Mouse (Mus musculus) adrenal gland, adult 8-10 months (tissue): ENCODE measurements around the gene Hmgcr. TPM values are rescaled to one million over a fixed set of nuclear protein-coding genes. Genes with fewer than 3 reads are reported as not detected.
A peak's percentile ranks its signal among the peaks of the same experiment; 100 is the strongest.

ENCODE experiments used
- DNase-seq: peaks from one replicate; pipeline ENCODE4 v3.0.0; 2022
- total RNA-seq, 4 experiments: library from RNA; stranded (reverse); gene quantifications; 2 replicates each; pipeline ENCODE4 v1.2.4; 2022

The Hmgcr gene
- total RNA-seq = 100 to 1,000 TPM in 2 of 4 experiments, 10 to 100 TPM in 2; 38.3 to 158 (median 100) TPM

- peak; percentile 98 for DNase-seq
Measured at GRCm38 (mm10) chr13:96670406-96671077, at the start of gene Hmgcr. TSS of gene Hmgcr (minus strand) at chr13:96670936.

GRCm38 (mm10) chr13:96720003-96720402 is 49.3 kb upstream of the Hmgcr start:
- DNase-seq = peak; percentile 42

GRCm38 (mm10) chr13:96717821-96718220 is 47.1 kb upstream of the Hmgcr start:
- DNase-seq = no peak

- DNase-seq = no peak
Measured at GRCm38 (mm10) chr13:96716311-96716710, 45.6 kb upstream of the Hmgcr start.

- DNase-seq = no peak
Measured at GRCm38 (mm10) chr13:96709269-96710233, 38.8 kb upstream of the Hmgcr start.

GRCm38 (mm10) chr13:96702567-96703278 is 32.0 kb upstream of the Hmgcr start:
- no peak for DNase-seq

- DNase-seq = peak; percentile 26
Measured at GRCm38 (mm10) chr13:96697805-96698586, 27.3 kb upstream of the Hmgcr start.

GRCm38 (mm10) chr13:96695428-96695827 is 24.7 kb upstream of the Hmgcr start:
- no peak for DNase-seq

GRCm38 (mm10) chr13:96689901-96690300 is 19.2 kb upstream of the Hmgcr start:
- no peak for DNase-seq

GRCm38 (mm10) chr13:96687261-96687660 is 16.5 kb upstream of the Hmgcr start:
- DNase-seq = no peak

- no peak for DNase-seq
Measured at GRCm38 (mm10) chr13:96684779-96685178, 14.0 kb upstream of the Hmgcr start.

GRCm38 (mm10) chr13:96681088-96681620 is 10.4 kb upstream of the Hmgcr start:
- DNase-seq = peak; percentile 20

- DNase-seq = no peak
Measured at GRCm38 (mm10) chr13:96680163-96681087, 9.7 kb upstream of the Hmgcr start.

GRCm38 (mm10) chr13:96678616-96679015 is 7.9 kb upstream of the Hmgcr start:
- DNase-seq = no peak

- DNase-seq = no peak
Measured at GRCm38 (mm10) chr13:96677071-96677470, 6.3 kb upstream of the Hmgcr start.

- DNase-seq = no peak
Measured at GRCm38 (mm10) chr13:96675756-96676155, 5.0 kb upstream of the Hmgcr start.

- no peak for DNase-seq
Measured at GRCm38 (mm10) chr13:96673817-96674216, 3.1 kb upstream of the Hmgcr start.

- no peak for DNase-seq
Measured at GRCm38 (mm10) chr13:96672276-96672675, 1.5 kb upstream of the Hmgcr start.

- DNase-seq = no peak
Measured at GRCm38 (mm10) chr13:96671906-96672234, 1.1 kb upstream of the Hmgcr start.

- DNase-seq = no peak
Measured at GRCm38 (mm10) chr13:96671078-96671905, 556 bp upstream of the Hmgcr start.
